Mouse (Mus musculus): ENCODE results near the gene Slc26a6.

Slc26a6 gene

DNA sequence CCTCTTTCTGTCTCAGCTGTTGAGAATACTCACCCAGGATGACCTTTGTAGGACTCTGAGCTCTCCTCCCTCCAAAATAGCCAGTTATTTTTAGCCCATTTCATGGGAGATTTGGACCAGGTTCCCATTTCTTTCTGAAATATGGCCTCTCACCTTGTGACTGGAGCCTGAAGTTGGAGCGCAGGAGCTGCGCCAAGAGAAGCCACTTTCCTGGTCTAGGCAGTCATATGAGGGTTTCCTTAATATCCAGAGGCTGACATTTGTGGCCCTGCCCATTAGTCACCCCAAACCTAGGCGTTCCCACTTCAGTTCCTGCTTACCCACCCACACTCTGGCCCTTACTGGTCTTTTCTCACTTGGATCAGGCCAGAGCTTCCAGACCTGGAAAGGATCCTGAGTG lies at the start of gene Slc26a6:
Gene Slc26a6 (plus strand): TSS at position 308 of the 400 bp plus-strand sequence.
- DNase-seq (ENCODE audit: low spot score in 2 of 2), result no peak

DNA sequence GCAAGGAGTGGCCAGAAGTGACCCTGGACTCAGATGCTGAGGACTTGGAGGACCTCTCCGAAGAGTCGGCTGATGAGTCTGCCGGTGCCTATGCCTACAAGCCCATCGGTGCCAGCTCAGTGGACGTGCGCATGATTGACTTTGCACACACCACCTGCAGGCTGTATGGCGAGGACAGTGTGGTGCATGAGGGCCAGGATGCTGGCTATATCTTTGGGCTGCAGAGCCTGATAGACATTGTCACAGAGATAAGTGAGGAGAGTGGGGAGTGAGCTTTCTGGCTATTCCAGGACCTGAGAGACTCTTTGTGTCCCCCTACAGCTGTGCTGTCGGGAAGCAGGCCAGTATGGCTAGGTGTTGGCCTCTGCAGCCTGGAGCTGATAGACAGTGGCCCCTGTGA lies 47.3 kb upstream of the Slc26a6 start:
- DNase-seq (ENCODE audit: low spot score in 2 of 2), result no peak

DNA sequence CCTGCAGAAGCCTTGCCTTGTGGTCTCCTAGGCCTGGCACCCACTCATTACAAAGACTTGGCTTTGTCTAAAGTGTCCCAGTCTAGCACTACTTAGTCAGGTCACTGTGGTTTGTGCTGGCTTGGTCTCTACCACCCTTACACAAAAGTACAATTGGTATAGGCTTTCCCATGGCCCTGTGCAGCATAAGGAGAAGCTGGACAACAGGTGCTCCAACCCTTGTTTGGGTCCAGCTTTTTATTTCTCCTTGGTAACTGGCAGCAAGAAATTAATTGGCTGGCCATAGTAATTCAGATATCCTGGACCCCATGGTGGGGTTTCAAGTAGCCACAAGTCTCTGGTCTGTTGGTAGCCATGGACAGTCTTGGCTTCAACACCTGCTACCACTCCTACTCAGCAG lies 46.7 kb upstream of the Slc26a6 start:
- no peak for DNase-seq (ENCODE audit: low spot score in 2 of 2)

GRCm38 (mm10) chr9:108806831-108807230 lies 46.3 kb upstream of the Slc26a6 start:
- DNase-seq (ENCODE audit: low spot score in 2 of 2), result no peak

- DNase-seq (ENCODE audit: low spot score in 2 of 2), result no peak
Observed at GRCm38 (mm10) chr9:108807674-108808073, 45.4 kb upstream of the Slc26a6 start.

DNA sequence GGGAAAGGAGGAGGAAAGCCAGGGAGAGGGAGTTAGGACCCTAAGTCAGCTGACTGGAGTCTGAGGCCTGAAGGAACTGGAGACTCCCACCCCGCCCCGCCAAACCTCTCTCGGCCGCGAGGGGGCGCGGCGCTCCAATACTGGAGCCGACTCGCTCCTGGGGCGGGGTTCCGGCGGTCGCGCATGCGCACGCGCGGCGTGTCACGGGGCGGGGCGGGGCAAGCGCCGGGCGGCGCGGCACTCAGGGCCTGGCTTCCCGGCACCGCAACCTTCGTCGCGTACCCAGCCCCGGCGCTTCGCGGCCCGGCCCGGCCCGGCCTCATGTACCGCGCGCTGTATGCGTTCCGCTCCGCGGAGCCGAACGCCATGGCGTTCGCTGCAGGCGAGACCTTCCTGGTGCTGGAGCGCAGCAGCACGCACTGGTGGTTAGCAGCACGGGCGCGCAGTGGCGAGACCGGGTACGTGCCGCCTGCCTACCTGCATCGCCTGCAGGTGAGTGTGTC lies 44.9 kb upstream of the Slc26a6 start, which contains the start of gene Nckipsd:
Gene Nckipsd (plus strand): TSS at position 206 of the 503 bp plus-strand sequence.
- peak; percentile 97 to 99 for DNase-seq (ENCODE audit: low spot score in 2 of 2)

GRCm38 (mm10) chr9:108809188-108809587 lies 43.9 kb upstream of the Slc26a6 start:
- DNase-seq (ENCODE audit: low spot score in 2 of 2), result peak in 1 of 2 experiments; percentile 15

DNA sequence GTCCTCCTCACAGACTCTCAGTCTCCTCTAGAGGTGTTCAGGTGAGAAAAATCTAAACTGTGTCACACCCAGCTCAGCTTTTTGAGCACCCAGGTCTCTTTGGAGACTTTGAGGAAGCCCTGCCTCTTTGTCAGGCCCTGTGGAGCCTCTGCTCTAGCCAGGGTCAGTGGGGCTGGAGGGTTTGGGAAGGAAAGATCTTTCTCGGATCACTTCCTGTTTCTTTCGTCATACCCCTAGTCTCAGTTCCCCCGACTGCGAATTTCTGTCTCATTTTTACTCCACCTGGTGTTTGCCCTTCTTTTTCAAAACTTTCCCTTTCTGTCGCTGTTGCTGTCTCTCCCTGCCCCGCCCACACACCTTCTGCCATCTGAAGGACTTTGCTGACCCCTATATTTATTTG lies 43.4 kb upstream of the Slc26a6 start:
- DNase-seq (ENCODE audit: low spot score in 2 of 2), result no peak

- DNase-seq (ENCODE audit: low spot score in 2 of 2), result no peak
Observed at GRCm38 (mm10) chr9:108810516-108810915, 42.6 kb upstream of the Slc26a6 start.

GRCm38 (mm10) chr9:108815557-108815956 lies 37.5 kb upstream of the Slc26a6 start:
- DNase-seq (ENCODE audit: low spot score in 2 of 2), result no peak

GRCm38 (mm10) chr9:108819495-108819894 lies 33.6 kb upstream of the Slc26a6 start:
- peak in 1 of 2 experiments; percentile 72 for DNase-seq (ENCODE audit: low spot score in 2 of 2)

DNA sequence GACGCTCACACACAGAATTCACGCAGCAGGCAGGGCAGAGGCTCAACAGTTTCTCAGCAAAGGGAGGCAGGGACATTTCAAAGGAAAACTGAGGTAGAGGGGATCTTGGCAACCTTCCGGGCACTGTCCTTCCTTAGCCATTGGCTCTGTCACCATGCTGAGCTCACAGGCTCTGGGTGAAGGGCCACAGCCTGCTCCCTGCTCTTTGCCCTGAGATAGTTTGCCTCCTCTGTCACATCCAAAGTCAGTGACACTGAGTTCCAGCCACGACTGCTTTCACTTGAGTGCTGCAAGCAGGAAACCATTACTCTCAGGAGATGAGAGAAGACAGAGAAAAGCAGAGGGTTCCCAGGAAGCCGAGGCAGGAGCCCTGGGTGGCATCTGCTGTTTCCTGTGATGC lies 33.0 kb upstream of the Slc26a6 start:
- DNase-seq (ENCODE audit: low spot score in 2 of 2), result no peak

- DNase-seq (ENCODE audit: low spot score in 2 of 2), result no peak
Observed at GRCm38 (mm10) chr9:108824144-108824685, 28.9 kb upstream of the Slc26a6 start.

- DNase-seq (ENCODE audit: low spot score in 2 of 2), result peak; percentile 68 to 91
Observed at GRCm38 (mm10) chr9:108824755-108825413, 28.2 kb upstream of the Slc26a6 start.

DNA sequence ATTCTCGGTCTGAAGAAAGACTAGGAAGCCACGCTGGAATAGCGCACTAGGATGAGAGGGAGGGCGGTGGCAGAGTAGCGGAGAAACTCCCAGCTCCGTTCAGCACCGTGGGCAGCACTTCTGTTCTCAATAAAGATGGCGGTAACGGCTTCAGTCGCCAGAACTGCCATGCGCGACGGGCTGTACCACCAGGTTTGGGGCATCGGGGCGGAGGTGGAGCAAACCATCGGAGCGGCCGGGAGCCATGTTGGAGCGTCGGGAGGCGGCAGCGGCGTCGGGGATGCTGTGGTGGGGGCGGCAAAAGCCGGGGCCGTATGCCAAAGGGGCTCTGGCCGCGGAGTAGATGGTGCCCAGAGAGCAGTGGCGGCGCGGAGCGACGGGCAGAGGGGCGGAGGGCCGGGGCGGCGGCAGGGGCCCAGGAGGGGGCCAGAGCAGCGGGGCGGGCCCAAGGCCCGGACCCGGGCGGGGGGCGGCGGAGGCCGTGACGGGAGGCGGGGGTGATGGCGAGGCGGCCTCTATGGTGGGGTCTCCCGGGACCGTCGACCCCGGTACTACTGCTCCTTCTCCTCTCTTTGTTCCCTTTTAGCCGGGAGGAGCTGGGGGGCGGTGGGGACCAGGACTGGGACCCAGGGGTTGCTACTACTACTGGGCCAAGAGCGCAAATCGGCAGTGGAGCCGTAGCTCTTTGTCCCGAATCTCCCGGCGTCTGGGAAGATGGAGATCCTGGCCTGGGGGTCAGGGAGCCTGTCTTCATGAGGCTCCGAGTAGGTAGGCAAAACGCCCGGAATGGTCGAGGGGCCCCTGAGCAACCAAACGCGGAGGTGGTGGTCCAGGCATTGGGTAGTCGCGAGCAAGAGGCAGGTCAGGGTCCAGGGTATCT lies 27.0 kb upstream of the Slc26a6 start, which contains the start of gene Celsr3:
Gene Celsr3 (plus strand): TSS at position 501 of the 880 bp plus-strand sequence.
- peak; percentile 79 to 90 for DNase-seq (ENCODE audit: low spot score in 2 of 2)

GRCm38 (mm10) chr9:108826700-108827340 lies 26.3 kb upstream of the Slc26a6 start:
- peak; percentile 60 to 74 for DNase-seq (ENCODE audit: low spot score in 2 of 2)

GRCm38 (mm10) chr9:108827454-108827853 lies 25.6 kb upstream of the Slc26a6 start:
- DNase-seq (ENCODE audit: low spot score in 2 of 2), result no peak

DNA sequence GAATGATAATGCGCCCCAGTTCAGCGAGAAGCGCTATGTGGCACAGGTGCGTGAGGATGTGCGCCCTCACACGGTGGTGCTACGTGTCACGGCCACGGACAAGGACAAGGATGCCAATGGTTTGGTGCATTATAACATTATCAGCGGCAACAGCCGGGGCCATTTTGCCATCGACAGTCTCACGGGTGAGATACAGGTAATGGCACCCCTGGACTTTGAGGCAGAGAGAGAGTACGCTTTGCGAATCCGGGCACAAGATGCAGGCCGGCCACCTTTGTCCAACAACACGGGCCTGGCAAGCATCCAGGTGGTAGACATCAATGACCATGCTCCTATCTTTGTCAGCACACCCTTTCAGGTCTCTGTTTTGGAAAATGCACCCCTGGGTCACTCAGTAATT lies 25.2 kb upstream of the Slc26a6 start:
- no peak for DNase-seq (ENCODE audit: low spot score in 2 of 2)

DNA sequence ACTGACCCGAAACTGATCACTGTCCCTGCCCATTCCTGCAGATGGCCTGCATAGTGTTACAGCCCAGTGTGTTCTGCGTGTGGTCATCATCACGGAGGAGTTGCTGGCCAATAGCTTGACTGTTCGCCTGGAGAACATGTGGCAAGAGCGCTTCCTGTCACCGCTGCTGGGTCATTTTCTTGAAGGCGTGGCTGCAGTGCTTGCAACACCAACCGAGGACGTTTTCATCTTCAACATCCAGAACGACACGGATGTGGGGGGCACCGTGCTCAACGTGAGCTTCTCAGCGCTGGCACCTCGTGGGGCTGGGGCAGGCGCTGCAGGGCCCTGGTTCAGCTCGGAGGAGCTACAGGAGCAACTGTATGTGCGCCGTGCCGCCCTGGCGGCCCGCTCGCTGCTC lies 21.4 kb upstream of the Slc26a6 start:
- no peak for DNase-seq (ENCODE audit: low spot score in 2 of 2)

DNA sequence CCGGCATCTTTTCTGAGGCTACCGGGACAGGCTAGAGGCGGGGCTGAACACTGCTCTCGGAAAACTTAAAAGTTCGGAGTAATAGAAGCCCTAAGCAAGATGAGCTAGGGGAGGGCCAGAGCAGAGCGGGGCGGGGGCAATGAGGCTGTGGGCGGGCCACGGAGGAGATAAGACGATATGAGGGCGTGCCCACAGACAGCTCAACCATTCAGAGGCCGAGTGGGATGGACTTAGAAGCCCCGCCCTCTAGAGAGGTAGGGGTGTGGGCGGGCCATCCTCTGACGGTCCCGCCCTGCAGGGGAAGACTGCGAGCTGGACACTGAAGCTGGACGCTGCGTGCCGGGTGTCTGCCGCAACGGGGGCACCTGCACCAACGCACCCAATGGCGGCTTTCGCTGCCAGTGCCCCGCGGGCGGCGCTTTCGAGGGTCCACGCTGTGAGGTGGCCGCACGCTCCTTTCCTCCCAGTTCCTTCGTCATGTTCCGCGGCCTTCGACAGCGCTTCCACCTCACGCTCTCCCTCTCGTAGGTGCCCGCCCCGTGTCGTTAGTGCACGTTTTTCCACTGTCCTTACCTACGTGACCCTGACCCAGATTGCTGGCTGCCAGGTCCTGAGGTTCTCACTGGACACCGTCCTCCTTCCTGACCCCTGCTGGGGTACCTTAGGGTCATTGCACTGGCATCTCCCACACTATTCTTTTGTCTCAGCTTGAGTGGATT lies 20.5 kb upstream of the Slc26a6 start:
- peak in 1 of 2 experiments; percentile 70 for DNase-seq (ENCODE audit: low spot score in 2 of 2)

- peak; percentile 60 to 75 for DNase-seq (ENCODE audit: low spot score in 2 of 2)
Observed at GRCm38 (mm10) chr9:108842989-108843388, 10.1 kb upstream of the Slc26a6 start.
